Mouse (Mus musculus) brain, embryonic 14.5 days (tissue): ENCODE results near the gene D6Ertd527e.

Experiments
- CTCF ChIP-seq: fragments of 200-500 bp; IDR thresholded peaks from 2 replicates; pipeline ENCODE4 v1.5.1; 2012; ENCODE audit warnings: inconsistent platforms, mild to moderate bottlenecking, moderate library complexity, borderline replicate concordance; ENCODE audit not compliant: insufficient read depth, insufficient read length; ENCODE audit errors: extremely low read depth
- POLR2A ChIP-seq: fragments of 200-500 bp; IDR thresholded peaks from 2 replicates; pipeline ENCODE4 v1.6.1; 2012; ENCODE audit warnings: mild to moderate bottlenecking, inconsistent platforms, borderline replicate concordance; ENCODE audit not compliant: poor library complexity, insufficient read depth, insufficient read length, severe bottlenecking; ENCODE audit errors: extremely low read depth

DNA sequence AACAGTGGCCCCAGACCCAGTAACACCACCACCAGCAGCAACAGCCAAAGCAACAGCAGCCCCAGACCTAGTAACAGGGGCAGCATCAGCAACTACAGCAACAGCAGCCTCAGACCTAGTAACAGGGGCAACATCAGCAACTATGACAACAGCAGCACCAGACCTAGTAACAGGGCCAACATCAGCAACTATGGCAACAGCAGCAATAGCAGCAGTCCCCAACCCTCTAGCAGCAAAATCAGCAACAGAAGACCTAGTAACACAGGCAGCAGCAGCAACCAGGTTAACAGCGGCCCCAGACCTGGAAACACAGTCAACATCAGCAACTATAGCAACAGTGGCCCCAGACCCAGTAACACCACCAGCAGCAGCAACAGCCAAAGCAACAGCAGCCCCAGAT lies 6.9 kb downstream of the D6Ertd527e start:
- TF ChIP-seq CTCF (no peak), POLR2A (no peak)
